Mouse (Mus musculus) urinary bladder, postnatal 36 days (tissue): ENCODE measurements around the gene Myo16.

Experiments used
- DNase-seq, 2 experiments: peaks; one replicate each; pipeline ENCODE4 v3.0.0; 2022; ENCODE audit warnings: low spot score in 2 of 2, mixed read lengths in 1 of 2

Gene Myo16

GRCm38 (mm10) chr8:10413881-10414280 is 260.2 kb downstream of the Myo16 start:
- DNase-seq: no peak

- peak; percentile 67 to 79 for DNase-seq
Observed at GRCm38 (mm10) chr8:10414684-10415212, 261.0 kb downstream of the Myo16 start.

GRCm38 (mm10) chr8:10415288-10415687 is 261.6 kb downstream of the Myo16 start:
- DNase-seq: no peak

GRCm38 (mm10) chr8:10415885-10416284 is 262.2 kb downstream of the Myo16 start:
- no peak for DNase-seq

GRCm38 (mm10) chr8:10416806-10417205 is 263.1 kb downstream of the Myo16 start:
- DNase-seq: no peak

- no peak for DNase-seq
Observed at GRCm38 (mm10) chr8:10417281-10417680, 263.6 kb downstream of the Myo16 start.

GRCm38 (mm10) chr8:10418013-10418412 is 264.3 kb downstream of the Myo16 start:
- DNase-seq: no peak

GRCm38 (mm10) chr8:10418971-10419370 is 265.3 kb downstream of the Myo16 start:
- no peak for DNase-seq

GRCm38 (mm10) chr8:10419726-10420125 is 266.0 kb downstream of the Myo16 start:
- DNase-seq: no peak

GRCm38 (mm10) chr8:10420551-10420950 is 266.8 kb downstream of the Myo16 start:
- no peak for DNase-seq

GRCm38 (mm10) chr8:10421516-10422090 is 267.9 kb downstream of the Myo16 start:
- no peak for DNase-seq

- DNase-seq: no peak
Observed at GRCm38 (mm10) chr8:10435492-10435891, 281.8 kb downstream of the Myo16 start.

- peak; percentile 64 for DNase-seq
Observed at GRCm38 (mm10) chr8:10438772-10439171, 285.1 kb downstream of the Myo16 start.

- DNase-seq: peak; percentile 30 to 35
Observed at GRCm38 (mm10) chr8:10439595-10440453, 286.1 kb downstream of the Myo16 start.

- DNase-seq: no peak
Observed at GRCm38 (mm10) chr8:10442562-10442961, 288.9 kb downstream of the Myo16 start.

GRCm38 (mm10) chr8:10445011-10445410 is 291.3 kb downstream of the Myo16 start:
- DNase-seq: no peak

GRCm38 (mm10) chr8:10448545-10448944 is 294.8 kb downstream of the Myo16 start:
- DNase-seq: no peak

- no peak for DNase-seq
Observed at GRCm38 (mm10) chr8:10453046-10453445, 299.3 kb downstream of the Myo16 start.

GRCm38 (mm10) chr8:10458151-10458649 is 304.5 kb downstream of the Myo16 start:
- no peak for DNase-seq

GRCm38 (mm10) chr8:10462271-10462670 is 308.6 kb downstream of the Myo16 start:
- DNase-seq: no peak

- no peak for DNase-seq
Observed at GRCm38 (mm10) chr8:10468490-10468889, 314.8 kb downstream of the Myo16 start.

- DNase-seq: no peak
Observed at GRCm38 (mm10) chr8:10469658-10470057, 315.9 kb downstream of the Myo16 start.

GRCm38 (mm10) chr8:10470280-10470679 is 316.6 kb downstream of the Myo16 start:
- no peak for DNase-seq
